In genomic region chr10:60243941-60244340, GRCm38 (mm10) we compare ENCODE assay signal across 29 mouse cellular contexts. TPM values are rescaled to one million over a fixed set of nuclear protein-coding genes. Genes with fewer than 3 reads are reported as not detected.
DNase-seq lines count a peak whose midpoint lies in the region; ATAC-seq lines count a peak whose summit lies in the region.
"Had no signal": no experiment of that assay in that cellular context is flagged by ENCODE, and none has a peak within 500 bp of the region (broad histone marks: within the 10 kb centered on the region; RNA-seq: fewer than 3 reads in every experiment).

No protein-coding gene starts in this region.

- no peak overlapping the region for H3K9ac ChIP-seq in lung, embryonic 16.5 days (ENCODE audit: low read length)
- no peak overlapping the region for H3K9ac ChIP-seq in forebrain, embryonic 13.5 days
- H3K9ac ChIP-seq: embryonic facial prominence, embryonic 13.5 days; embryonic facial prominence, embryonic 15.5 days; forebrain, embryonic 12.5 days; forebrain, embryonic 15.5 days; forebrain, postnatal 0 days had no signal

- H3K4me1 ChIP-seq in lung, embryonic 16.5 days (replicated peaks; ENCODE audit: control insufficient read depth, insufficient read depth, low read length), result no peaks in the 10 kb centered on the region
- no peaks in the 10 kb centered on the region for H3K4me1 ChIP-seq in forebrain, embryonic 13.5 days
- H3K4me1 ChIP-seq: embryonic facial prominence, embryonic 13.5 days; embryonic facial prominence, embryonic 15.5 days; forebrain, embryonic 10.5 days; forebrain, embryonic 12.5 days; forebrain, embryonic 15.5 days had no signal

- no peak overlapping the region for H3K4me2 ChIP-seq in lung, embryonic 16.5 days (ENCODE audit: low read depth, low read length)
- no peak overlapping the region for H3K4me2 ChIP-seq in forebrain, embryonic 13.5 days
- H3K4me2 ChIP-seq: embryonic facial prominence, embryonic 13.5 days; embryonic facial prominence, embryonic 15.5 days; forebrain, embryonic 12.5 days; forebrain, embryonic 15.5 days had no signal

- WGBS in lung, embryonic 16.5 days, result 63% methylated on average over 5 of the region's 5 CpGs
- 86% methylated on average over 5 of the region's 5 CpGs for WGBS in macrophage (ENCODE audit: missing documents)
- WGBS in forebrain, embryonic 13.5 days, result 93% methylated on average over 5 of the region's 5 CpGs

- ATAC-seq in lung, embryonic 16.5 days (ENCODE audit: low read depth), result peak; percentile 34; the same call in 1 of the 2 replicates
- no peak for ATAC-seq in forebrain, embryonic 13.5 days
- ATAC-seq: CD4-positive, CD25-positive, alpha-beta regulatory T cell, adult 4 months; forebrain, postnatal 0 days; Patski had no signal

- no peaks in the 10 kb centered on the region for H3K36me3 ChIP-seq in lung, embryonic 16.5 days (ENCODE audit: control insufficient read depth, insufficient read depth, low read length)
- no peaks in the 10 kb centered on the region for H3K36me3 ChIP-seq in macrophage (ENCODE audit: inconsistent target)
- no peaks in the 10 kb centered on the region for H3K36me3 ChIP-seq in forebrain, embryonic 13.5 days (ENCODE audit: poor library complexity, severe bottlenecking)
- H3K36me3 ChIP-seq: embryonic facial prominence, embryonic 13.5 days; embryonic facial prominence, embryonic 15.5 days; forebrain, embryonic 10.5 days; forebrain, embryonic 12.5 days; forebrain, embryonic 15.5 days; G1E had no signal

- no peaks in the 10 kb centered on the region for H3K9me3 ChIP-seq in lung, embryonic 16.5 days (ENCODE audit: control insufficient read depth, low read length)
- peaks cover 7% of the 10 kb centered on the region; the same call in 1 of the 2 replicates for H3K9me3 ChIP-seq in forebrain, embryonic 13.5 days (replicated peaks)
- H3K9me3 ChIP-seq: embryonic facial prominence, embryonic 13.5 days; embryonic facial prominence, embryonic 15.5 days; forebrain, embryonic 10.5 days; forebrain, embryonic 12.5 days; forebrain, embryonic 15.5 days; G1E had no signal

- no peak overlapping the region for H3K27ac ChIP-seq in lung, embryonic 16.5 days (ENCODE audit: low read length)
- 0 out of 2 replicates have a peak overlapping the region, but pooled peaks have one; percentile 0 for H3K27ac ChIP-seq in macrophage
- H3K27ac ChIP-seq in forebrain, embryonic 13.5 days, result no peak overlapping the region
- H3K27ac ChIP-seq: embryonic facial prominence, embryonic 13.5 days; embryonic facial prominence, embryonic 15.5 days; forebrain, embryonic 10.5 days; forebrain, embryonic 12.5 days; forebrain, embryonic 15.5 days had no signal

- no peak overlapping the region for H3K4me3 ChIP-seq in lung, embryonic 16.5 days (ENCODE audit: low read length)
- no peak overlapping the region for H3K4me3 ChIP-seq in macrophage (ENCODE audit: inconsistent target)
- H3K4me3 ChIP-seq in forebrain, embryonic 13.5 days, result no peak overlapping the region
- H3K4me3 ChIP-seq: embryonic facial prominence, embryonic 13.5 days; embryonic facial prominence, embryonic 15.5 days; erythroblast, embryonic 14.5 days; forebrain, embryonic 10.5 days; forebrain, embryonic 12.5 days; forebrain, embryonic 15.5 days had no signal

- no peaks in the 10 kb centered on the region for H3K27me3 ChIP-seq in lung, embryonic 16.5 days (ENCODE audit: control insufficient read depth, insufficient read depth, low read depth, low read length)
- H3K27me3 ChIP-seq in forebrain, embryonic 13.5 days, result no peaks in the 10 kb centered on the region
- H3K27me3 ChIP-seq: CH12.LX; embryonic facial prominence, embryonic 13.5 days; embryonic facial prominence, embryonic 15.5 days; forebrain, embryonic 12.5 days; forebrain, embryonic 15.5 days; Patski had no signal

- peaks cover 37% of the 10 kb centered on the region; the same call in 1 of the 2 replicates for H3K79me2 ChIP-seq in macrophage (ENCODE audit: inconsistent target)

- no peak for DNase-seq in lung, postnatal 10 days
- peak; percentile 42 for DNase-seq in lung, postnatal 36 days
- DNase-seq in lung, postnatal 25 days (ENCODE audit: low spot score), result no peak
- DNase-seq: adrenal gland, adult 2 months; adrenal gland, postnatal 10 days; adrenal gland, postnatal 25 days; B cell, adult 2 months; cerebellum, adult 11 months; cerebellum, adult 18-20 months; cerebellum, adult 8-10 months; cerebellum, adult 9-11 months; cerebellum, postnatal 14 days; cerebellum, postnatal 36 days; embryo, embryonic 11 days; forebrain, postnatal 0 days had no signal

RNA-seq across cellular contexts. Expression of gene Chst3, which starts 24.9 kb away (rescaled TPM):
- 1.8 and 2.1 TPM in 2 replicates for polyA plus RNA-seq in lung, embryonic 16.5 days (2015; fragmentation: Nextera tagmentation; extraction: Ambion mirVana)
- total RNA-seq in macrophage (2018; cell fraction: chromatin; rRNA removed), result 1 to 10 TPM in 6 of 26 experiments, under 1 TPM in 7, not detected in 13; 0.36 to 2.8 (median 1.00) TPM
- total RNA-seq in macrophage (2018; cell fraction: cytosol; rRNA removed), result under 1 TPM in 16 of 26 experiments, not detected in 10; 0.03 to 0.43 (median 0.19) TPM
- total RNA-seq in macrophage (2018; cell fraction: nucleus; rRNA removed), result 1 to 10 TPM in 3 of 26 experiments, under 1 TPM in 12, not detected in 11; 0.06 to 2.1 (median 0.48) TPM
- polyA plus RNA-seq in macrophage (2018), result 0.07 to 1.2 TPM (median 0.34 TPM) in 3 replicates
- 2.1 TPM in 2 replicates for polyA plus RNA-seq in forebrain, embryonic 13.5 days (2015; fragmentation: Nextera tagmentation; extraction: Ambion mirVana)
- total RNA-seq: common myeloid progenitor, adult 5-6 weeks had no signal
- polyA plus RNA-seq: erythroblast, embryonic 14.5 days; G1E had no signal

RNA-seq across cellular contexts. Expression of gene Psap, which starts 33.5 kb away (rescaled TPM):
- polyA plus RNA-seq in lung, embryonic 16.5 days (2015; fragmentation: Nextera tagmentation; extraction: Ambion mirVana), result 131 and 132 TPM in 2 replicates
- 1,000 to 10,000 TPM in 22 of 26 experiments, 100 to 1,000 TPM in 4; 715 to 4,323 (median 2,388) TPM for total RNA-seq in macrophage (2018; cell fraction: chromatin; rRNA removed)
- over 10,000 TPM in 25 of 26 experiments, 1,000 to 10,000 TPM in 1; 9,835 to 25,455 (median 13,887) TPM for total RNA-seq in macrophage (2018; cell fraction: cytosol; rRNA removed)
- over 10,000 TPM in 25 of 26 experiments, 1,000 to 10,000 TPM in 1; 4,026 to 20,879 (median 17,761) TPM for total RNA-seq in macrophage (2018; cell fraction: nucleus; rRNA removed)
- 12,209 to 20,921 TPM (median 16,354 TPM) in 3 replicates for polyA plus RNA-seq in macrophage (2018)
- polyA plus RNA-seq in forebrain, embryonic 13.5 days (2015; fragmentation: Nextera tagmentation; extraction: Ambion mirVana), result 92.2 and 131 TPM in 2 replicates

Comparison
In these comparisons a context has a peak if more than half of its experiments do, and no peak if none do; other contexts are left out.
1. RNA of gene Psap, which starts 33.5 kb away (polyA plus RNA-seq): 12,209 to 20,921 TPM in macrophage; 131 to 132 TPM in lung, embryonic 16.5 days and 92.2 to 131 TPM in forebrain, embryonic 13.5 days; every median in the first group is over 10 times any median in the second.